Mouse (Mus musculus): Measurements from ENCODE around the gene Hif3a.

GRCm38 (mm10) chr7:16999233-16999632 is 63.0 kb downstream of the Hif3a start:
- TF ChIP-seq POLR2A (IDR thresholded peaks at IDR 0.05; ENCODE audit: insufficient read depth, low read length) = no peak
- TF ChIP-seq EP300 (IDR thresholded peaks at IDR 0.05; ENCODE audit: insufficient read depth, low read depth, low read length) = no peak
- TF ChIP-seq CTCF (IDR thresholded peaks at IDR 0.05; ENCODE audit: low read depth, low read length) = no peak
